Mouse (Mus musculus): ENCODE measurements at regions not wholly inside any gene's neighbourhood (a gene's known extent, or its start where the extent isn't known, plus 50 kb on each side); places are given as distances from the start of the nearest gene placed in this dataset.

- no peaks in the 10 kb centered on the region for H3K27me3 ChIP-seq (ENCODE audit: insufficient read depth, low read length)
- H3K9me3 ChIP-seq (ENCODE audit: low read length) = no peaks in the 10 kb centered on the region
- H3K4me2 ChIP-seq (replicated peaks; ENCODE audit: low read depth, low read length) = no peak overlapping the region
- H3K9ac ChIP-seq (replicated peaks; ENCODE audit: low read length) = no peak overlapping the region
- no peak overlapping the region for H3K4me3 ChIP-seq (ENCODE audit: low read length)
- no peak for ATAC-seq (ENCODE audit: low FRiP score, low TSS enrichment)
- H3K36me3 ChIP-seq (ENCODE audit: insufficient read depth, low read length) = no peaks in the 10 kb centered on the region
- H3K27ac ChIP-seq (ENCODE audit: low read length) = no peak overlapping the region
- H3K4me1 ChIP-seq (ENCODE audit: insufficient read depth, low read length) = peaks cover 4% of the 10 kb centered on the region; the same call in 1 of the 2 replicates
- WGBS = 17% methylated on average over 7 of the region's 7 CpGs
These were observed 65.8 kb upstream of the Slc35f3 start for GRCm38 (mm10) chr8:126232521-126232920.

- no peak overlapping the region for H3K4me2 ChIP-seq (replicated peaks; ENCODE audit: low read depth, low read length)
- no peaks in the 10 kb centered on the region for H3K36me3 ChIP-seq (ENCODE audit: insufficient read depth, low read length)
- H3K9ac ChIP-seq (replicated peaks; ENCODE audit: low read length) = no peak overlapping the region
- no peaks in the 10 kb centered on the region for H3K27me3 ChIP-seq (ENCODE audit: insufficient read depth, low read length)
- H3K4me1 ChIP-seq (ENCODE audit: insufficient read depth, low read length) = no peaks in the 10 kb centered on the region
- H3K4me3 ChIP-seq (ENCODE audit: low read length) = no peak overlapping the region
- ATAC-seq (ENCODE audit: low FRiP score, low TSS enrichment) = no peak
- no peak overlapping the region for H3K27ac ChIP-seq (ENCODE audit: low read length)
- no peaks in the 10 kb centered on the region for H3K9me3 ChIP-seq (ENCODE audit: low read length)
These were observed 58.7 kb upstream of the Slc35f3 start for GRCm38 (mm10) chr8:126239684-126240083.

- WGBS = 56% methylated on average over 4 of the region's 4 CpGs
- Histone ChIP-seq H3K4me3 (ENCODE audit: low read length) (no peak overlapping the region), H3K27ac (ENCODE audit: low read length) (no peak overlapping the region), H3K27me3 (ENCODE audit: insufficient read depth, low read length) (no peaks in the 10 kb centered on the region), H3K36me3 (ENCODE audit: insufficient read depth, low read length) (no peaks in the 10 kb centered on the region), H3K4me1 (ENCODE audit: insufficient read depth, low read length) (no peaks in the 10 kb centered on the region), H3K9ac (replicated peaks; ENCODE audit: low read length) (no peak overlapping the region), H3K9me3 (ENCODE audit: low read length) (no peaks in the 10 kb centered on the region), H3K4me2 (replicated peaks; ENCODE audit: low read depth, low read length) (no peak overlapping the region)
- no peak for ATAC-seq (ENCODE audit: low FRiP score, low TSS enrichment)
These were observed 54.0 kb upstream of the Slc35f3 start for GRCm38 (mm10) chr8:126244321-126244720.

Measured in kidney, embryonic 16.5 days (tissue).